In the genomic region with DNA sequence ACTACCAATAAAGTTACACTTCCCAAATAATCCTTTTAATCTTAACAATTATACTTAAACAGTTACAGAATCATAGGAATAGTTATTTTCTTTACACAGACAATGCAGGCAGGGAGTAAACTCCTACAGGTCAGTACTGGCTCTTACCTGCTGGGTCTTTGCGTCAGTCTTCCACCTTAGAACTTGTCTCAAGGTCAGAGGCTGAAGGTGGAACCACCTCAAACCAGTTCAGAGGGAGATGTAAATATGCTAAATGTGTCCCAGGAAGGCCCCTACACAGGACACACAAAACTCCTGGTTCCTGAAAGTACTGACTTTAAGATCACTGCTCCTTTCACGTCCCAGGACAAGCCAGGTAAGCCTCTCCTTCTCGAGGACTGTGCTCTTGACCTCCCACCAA, we compare ENCODE assay signal across 13 mouse cellular contexts. TPM values are rescaled to one million over a fixed set of nuclear protein-coding genes. Genes with fewer than 3 reads are reported as not detected.
"Had no signal": no experiment of that assay in that cellular context is flagged by ENCODE, and none has a peak within 500 bp of the region (broad histone marks: within the 10 kb centered on the region; RNA-seq: fewer than 3 reads in every experiment).

No protein-coding gene starts in this region.

- DNase-seq: gastrocnemius, adult 2 months; gastrocnemius, postnatal 10 days; gastrocnemius, postnatal 25 days; heart, adult 2 months; heart, postnatal 14 days; heart, postnatal 4 days; kidney, postnatal 4 days; liver; liver, embryonic 13.5 days; liver, postnatal 0 days; lung, adult 2 months had no signal

RNA-seq across cellular contexts. Expression of a gene that starts 19.5 kb away (rescaled TPM):
- total RNA-seq: gastrocnemius, adult 2 months; gastrocnemius, postnatal 10 days; gastrocnemius, postnatal 25 days; gastrocnemius, postnatal 4 days; granulocyte monocyte progenitor cell, adult 5-6 weeks; heart, adult 2 months; heart, postnatal 14 days; heart, postnatal 4 days had no signal

RNA-seq across cellular contexts. Expression of a gene that starts 40.7 kb away (rescaled TPM):
- total RNA-seq: gastrocnemius, adult 2 months; gastrocnemius, postnatal 10 days; gastrocnemius, postnatal 25 days; gastrocnemius, postnatal 4 days; granulocyte monocyte progenitor cell, adult 5-6 weeks; heart, adult 2 months; heart, postnatal 4 days had no signal
